Mouse (Mus musculus) cerebellum, adult (tissue): ENCODE measurements around the gene Hibch.
"Not testable (repeated sequence)": the region's sequence is repeated elsewhere in the genome, so short reads cannot be mapped to it uniquely, and the experiment has no call there.

Experiments used
- ATAC-seq: cut with Nextera tagmentation; 2 replicates; pipeline ENCODE4 v1.9.2; 2017; ENCODE audit warnings: mild to moderate bottlenecking, moderate library complexity, mixed read lengths; ENCODE audit not compliant: insufficient number of reproducible peaks, low FRiP score, low TSS enrichment

Gene Hibch

DNA sequence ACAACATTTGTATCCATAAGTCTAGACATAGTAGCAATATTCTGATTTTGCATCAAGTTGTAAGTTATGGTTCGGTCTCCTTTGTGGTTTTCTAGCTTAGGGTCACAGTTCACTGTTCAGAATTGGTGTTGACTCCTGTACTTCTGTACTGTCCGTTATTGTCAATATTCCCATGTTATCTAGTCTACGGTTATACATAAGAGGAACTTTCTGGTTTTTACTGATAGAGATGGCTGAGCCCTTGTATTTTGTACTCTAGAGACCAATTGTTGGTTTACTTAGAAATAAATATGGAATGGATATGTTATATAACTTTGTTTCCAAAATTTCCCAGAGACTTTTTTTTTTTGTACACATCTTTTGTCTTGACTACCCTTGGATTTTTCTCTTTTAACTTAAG, 21.3 kb downstream of the Hibch start:
- no peak for ATAC-seq

DNA sequence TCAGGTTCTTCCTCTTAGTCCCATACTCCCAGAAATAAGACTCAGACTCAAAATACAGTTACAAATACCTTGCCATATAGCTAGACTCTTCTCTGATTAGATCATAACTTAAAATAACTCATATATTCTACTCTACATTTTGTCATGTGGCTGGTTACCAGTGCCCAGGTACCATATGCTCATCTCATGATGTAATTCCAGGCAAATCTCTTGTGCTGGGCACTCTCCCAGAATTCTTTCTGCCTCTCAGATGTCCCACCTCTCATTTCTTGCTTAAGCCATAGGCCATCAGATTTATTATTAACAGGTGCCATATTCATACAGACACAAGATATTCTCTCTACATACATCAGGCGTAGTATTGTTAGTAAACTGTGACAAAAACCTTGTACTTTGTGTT, 23.1 kb downstream of the Hibch start:
- 0 out of 2 replicates have a peak, but pooled peaks have one; percentile 36 for ATAC-seq

DNA sequence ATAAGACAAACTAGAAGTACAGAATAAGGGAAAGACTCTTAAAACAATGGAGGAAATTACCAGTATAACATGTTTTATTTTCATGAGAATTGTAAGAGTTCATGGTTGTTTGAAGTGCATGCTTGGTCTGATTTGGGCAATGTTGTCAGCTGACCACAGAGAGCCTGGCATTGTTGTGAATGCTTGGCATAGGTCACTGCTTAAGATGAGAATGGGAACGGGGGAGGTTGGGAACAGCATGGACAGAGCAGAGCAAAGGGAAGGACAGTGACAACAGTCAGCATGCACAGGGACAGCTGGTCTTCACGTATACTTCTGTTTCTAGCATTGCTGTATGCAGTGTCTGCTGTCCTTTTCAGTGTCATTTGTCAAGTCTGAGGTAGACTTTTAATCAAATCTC, 39.5 kb downstream of the Hibch start:
- peak; percentile 58; the same call in 1 of the 2 replicates for ATAC-seq

DNA sequence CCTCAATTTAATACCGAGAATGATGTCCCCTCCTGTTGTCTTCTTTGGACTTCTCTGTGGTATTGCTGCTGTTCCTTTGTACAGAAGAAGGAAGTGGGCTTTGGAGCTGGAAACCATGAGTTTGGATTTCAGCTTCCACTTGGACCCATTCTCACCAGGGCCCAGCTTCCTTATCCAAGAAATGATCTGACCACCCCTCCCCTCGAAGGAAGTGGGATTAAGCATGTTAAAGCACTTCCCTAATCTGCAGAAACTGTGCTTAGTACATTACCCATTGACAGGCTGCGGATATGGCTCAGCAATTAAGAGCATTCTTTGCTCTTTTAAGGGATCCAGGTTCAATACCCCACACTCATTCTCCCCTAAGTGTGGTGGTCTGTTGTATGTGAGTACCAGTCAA, 65.1 kb downstream of the Hibch start:
- ATAC-seq = no peak

DNA sequence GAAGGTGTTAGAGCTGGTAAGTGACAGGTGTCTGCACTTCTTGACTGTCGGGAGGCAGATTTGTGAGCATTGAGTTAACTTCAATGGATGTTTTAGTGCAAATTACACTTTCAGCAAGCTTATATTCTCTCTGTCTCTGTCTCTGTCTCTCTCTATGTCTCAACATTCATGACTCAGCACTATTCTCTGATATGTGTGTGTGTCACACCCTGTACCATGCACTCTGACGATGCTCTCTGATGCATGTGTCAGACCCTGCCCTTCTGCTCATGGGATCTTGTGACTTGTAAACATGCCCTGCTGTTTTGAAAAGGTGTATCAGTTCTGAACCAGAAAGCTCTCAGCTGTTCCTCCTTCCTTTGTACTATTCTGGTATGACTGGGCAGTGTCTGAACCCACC, 71.9 kb downstream of the Hibch start:
- no peak for ATAC-seq

DNA sequence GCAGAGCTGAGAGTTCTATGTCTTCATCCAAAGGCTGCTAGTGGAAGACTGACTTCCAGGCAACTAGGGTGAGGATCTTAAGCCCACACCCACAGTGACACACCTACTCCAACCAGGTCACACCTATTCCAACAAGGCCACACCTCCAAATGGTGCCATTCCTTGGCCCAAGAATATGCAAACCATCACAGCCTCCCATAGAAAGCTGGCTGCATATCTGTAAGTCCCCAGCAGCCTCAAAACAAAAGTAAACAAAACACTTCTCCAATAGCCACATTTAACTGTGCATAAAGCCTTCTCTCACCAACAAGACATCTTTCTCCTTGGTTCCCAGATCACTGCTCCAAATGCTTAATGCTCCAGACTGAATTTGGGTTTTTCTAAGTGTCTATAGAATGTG, 74.2 kb downstream of the Hibch start:
- not testable (repeated sequence) for ATAC-seq

DNA sequence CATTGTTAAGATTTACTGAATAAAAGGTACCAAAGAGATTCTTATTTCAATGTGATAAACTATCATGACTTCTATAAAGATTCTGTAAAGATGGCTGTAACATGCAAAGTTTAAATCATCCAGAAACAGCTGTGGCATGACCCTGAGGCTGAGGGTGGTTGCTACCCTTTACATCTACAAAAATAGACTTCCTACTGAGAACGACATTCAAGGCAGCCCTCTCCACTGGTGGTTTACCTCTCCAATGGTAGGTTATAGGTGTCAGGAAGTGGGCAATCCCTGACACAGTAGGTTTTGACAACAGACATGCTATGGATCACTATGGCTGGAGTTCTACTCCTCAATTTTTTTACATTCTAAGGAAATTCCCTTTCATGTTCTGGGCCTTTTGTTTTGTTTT, 79.8 kb downstream of the Hibch start:
- not testable (repeated sequence) for ATAC-seq

DNA sequence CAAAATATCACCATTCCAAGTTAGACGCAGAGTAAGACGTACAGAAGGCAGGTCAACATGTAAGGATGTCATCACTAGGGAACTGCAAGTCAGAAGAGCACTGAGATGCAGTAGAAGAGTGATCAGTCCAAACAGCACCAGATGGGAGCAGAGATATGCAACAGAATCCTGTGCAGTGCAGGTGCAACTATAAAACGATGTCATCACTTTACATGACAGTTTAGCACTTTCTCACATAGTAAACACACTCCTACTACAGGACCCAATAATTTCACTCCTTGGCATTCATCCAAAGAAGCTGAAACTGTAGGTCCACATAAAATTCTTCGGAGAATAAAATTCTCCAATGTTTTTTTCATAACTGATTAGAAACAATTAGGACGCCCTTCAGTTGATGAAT, 89.8 kb downstream of the Hibch start:
- peak; percentile 26; the same call in 1 of the 2 replicates for ATAC-seq

DNA sequence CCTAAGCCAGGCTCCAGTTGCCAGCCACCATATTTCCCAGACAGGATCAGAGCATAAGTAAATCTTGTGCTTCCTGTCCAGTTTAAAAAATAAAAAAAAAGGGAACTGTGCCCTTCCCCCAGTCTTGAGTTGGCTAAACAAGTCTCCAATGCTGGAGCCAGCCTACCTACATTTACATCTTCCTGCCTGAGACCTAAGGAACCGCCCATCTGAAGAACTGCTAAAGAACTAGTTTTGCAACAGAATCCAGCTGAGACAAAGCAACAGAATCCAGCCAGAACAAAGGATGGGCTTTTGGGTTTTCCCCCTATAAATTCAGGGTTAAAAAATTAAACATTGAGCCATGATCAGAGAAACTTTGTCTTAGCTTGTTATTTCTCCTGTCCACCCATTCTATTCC, 94.3 kb downstream of the Hibch start:
- ATAC-seq = no peak

DNA sequence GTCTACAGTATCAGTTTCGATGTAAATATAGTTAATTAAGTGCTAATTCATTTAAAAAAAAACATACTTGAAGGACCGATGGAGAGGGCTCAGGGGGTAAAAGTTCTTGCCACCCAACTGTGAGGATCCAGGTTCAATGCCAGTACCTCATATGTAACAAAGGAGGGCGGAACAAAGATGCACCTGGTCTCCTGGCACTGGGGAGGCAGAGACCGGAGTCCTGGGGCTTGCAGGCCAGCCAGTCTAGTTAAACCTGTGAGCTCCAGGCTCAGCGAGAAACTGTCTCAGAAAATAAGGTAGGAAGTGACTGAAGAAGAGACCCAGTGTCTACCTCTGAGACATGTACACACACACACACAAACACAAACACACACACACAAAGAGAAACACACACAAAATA, 103.2 kb downstream of the Hibch start:
- peak; percentile 69 for ATAC-seq

DNA sequence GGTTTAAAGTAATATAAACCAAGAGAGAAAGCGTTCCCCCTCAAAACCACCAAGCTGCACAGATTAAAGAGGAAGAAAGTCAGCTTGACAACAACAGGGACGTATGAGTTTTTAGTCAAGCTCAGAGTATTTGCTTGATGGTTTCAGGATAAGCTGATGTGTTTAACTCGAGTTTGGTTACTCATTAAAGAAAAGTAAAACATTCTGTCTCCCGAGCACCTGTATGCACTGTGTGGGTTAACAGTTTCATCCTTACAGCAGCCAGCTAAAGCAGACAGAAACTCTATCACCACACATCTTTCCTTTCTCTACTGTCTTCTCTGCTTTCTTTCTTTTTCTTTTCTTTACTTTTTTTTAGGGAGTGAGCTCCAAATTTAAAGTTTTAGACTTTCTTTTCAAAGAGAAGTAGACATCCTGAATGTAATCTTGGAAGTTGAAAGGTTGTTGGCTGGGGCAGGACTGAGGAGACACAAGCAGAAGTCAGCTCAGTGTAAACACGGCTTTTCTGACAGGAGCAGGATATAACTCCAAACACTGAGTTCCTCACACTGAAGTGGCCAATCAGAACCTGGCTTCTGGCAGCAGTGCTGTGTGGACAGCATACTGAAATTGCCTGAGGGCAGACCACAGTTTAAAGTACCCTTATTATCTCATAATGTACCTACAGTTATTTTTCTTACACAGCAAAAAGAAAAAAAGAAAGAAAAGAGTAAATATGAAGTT, 106.6 kb downstream of the Hibch start:
- 0 out of 2 replicates have a peak, but pooled peaks have one; percentile 33 for ATAC-seq

DNA sequence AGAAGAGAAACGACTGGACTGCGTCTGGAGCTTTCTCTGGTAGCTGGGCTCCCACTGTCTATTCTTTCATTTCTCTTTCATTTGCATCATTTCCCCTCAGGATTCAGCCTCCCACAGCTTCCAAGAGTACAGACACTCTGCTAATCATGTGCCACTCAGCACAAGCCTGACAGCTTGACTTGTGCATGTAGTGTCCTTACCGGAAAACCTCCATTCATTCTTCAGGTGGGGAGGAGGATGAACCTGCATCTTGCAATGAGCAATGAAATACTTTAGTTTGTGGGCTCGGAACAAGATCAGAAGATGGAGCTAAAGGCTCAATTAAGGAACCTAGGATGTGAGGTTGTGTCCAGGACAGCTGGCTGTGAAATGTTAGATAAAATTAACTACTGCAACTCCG, 107.4 kb downstream of the Hibch start:
- peak; percentile 22 for ATAC-seq

DNA sequence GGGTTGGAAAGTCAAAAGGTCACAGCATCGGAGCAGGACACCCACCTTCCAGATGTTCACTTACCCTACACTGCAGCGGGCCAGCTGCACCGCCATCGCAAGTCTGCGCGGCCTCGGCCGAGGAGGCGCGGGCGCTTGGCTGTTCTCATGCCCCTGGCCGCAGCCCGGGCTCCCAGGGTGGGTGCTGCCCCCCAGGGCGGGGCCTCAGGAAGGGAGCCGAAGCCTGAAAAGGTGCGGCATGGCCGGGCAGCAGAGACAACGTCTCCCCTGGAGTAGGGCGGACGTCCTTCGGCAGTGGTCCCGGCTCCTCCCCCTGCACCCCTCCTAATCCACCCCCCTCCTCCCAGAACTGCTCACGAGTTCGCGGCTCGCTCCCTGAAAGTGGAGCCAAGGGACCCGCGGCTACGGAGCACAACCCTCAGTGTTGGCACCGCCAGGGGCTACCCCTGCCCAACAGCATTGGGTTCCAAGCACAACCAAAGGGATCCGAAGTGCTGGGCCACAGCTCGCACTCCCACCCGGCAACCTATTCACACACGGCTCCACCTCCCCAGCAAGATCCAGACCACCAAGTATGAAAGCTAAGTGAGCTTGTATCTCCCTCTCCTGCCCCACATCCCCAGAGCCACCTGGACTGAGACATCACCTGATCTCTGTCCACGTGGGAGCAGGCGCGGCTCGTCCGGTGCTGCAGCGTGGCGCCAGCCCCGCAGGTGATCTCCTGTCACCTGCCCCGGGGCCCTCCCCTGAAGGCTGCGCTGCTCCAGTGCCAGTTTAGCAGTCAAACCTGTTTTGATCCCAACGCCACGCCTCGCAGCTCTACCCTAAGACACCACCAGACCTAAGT, 108.0 kb downstream of the Hibch start:
- peak; percentile 77 for ATAC-seq

DNA sequence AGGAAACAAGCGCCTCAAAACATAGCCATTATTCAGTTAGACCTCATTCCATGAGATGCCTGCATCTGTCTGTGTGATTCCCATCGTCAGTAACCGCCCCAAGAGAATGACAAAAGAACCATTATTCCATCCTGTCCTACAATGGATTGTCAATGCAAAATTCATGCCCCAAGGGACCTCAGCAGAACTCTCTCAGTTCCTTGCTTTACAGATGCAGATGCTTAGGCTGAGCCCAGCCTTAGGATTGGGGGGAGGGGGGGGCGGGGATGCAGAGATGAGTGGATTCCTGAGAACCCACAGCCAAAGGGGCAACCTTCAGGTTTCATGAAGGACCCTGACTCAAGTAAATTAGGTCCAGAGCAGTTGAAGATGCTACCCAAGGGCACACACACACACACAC, 108.8 kb downstream of the Hibch start:
- ATAC-seq = no peak

DNA sequence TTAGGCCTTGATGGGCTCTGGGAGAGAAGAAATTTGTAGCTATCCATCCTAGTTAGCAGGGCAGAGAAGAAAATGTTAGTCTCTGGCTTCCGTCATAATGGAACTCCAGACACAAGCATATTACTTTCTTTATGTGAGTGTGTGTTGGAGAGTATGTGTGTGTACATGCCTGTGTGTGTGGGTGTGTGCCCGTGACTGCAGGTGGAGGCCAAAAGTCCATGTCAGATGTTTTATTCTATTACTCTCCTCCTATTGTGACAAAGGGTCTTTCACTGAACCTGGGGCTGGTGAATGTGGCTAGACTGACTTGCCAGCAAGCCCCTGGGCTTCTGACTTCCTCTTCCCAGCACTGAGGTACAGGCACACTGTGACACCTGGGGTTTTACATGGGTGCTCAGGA, 109.7 kb downstream of the Hibch start:
- ATAC-seq = no peak

DNA sequence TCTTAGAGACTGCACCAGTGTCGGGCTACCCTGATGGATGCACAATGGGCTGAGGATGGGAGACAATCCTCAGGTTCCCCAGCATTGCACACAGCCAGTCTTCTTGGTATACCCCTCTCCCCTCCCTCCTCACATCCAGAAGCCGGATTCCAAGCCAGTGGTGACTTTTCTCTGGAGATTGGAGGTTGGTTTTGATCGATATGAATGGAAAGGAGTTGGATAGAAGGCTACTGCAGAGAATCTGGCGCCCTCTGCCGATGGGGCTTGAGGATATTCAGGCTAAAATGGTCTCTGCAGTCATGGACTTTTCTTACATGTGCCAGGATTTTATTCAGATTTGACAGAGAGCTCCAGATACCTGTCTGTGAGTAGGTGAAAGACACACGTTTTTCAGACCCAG, 110.4 kb downstream of the Hibch start:
- no peak for ATAC-seq

DNA sequence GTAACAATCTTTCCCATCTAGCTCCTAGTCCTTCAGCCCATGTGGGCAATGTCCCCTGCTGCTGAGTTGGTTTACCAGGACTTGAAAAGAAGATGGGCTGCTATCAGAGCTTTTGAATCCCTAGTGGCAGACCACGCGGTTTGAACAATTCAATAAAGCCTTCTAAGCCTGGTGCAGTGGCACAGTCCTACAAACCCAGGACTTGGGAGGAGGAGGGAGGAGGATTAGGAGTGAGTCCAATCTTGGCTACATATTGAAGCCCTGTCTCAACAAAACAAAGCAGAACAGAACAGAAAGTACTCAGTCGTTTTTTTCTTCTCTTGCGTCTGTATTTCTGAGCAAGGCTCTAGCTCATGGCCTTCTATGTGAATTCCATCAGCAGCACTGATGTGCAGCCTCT, 112.0 kb downstream of the Hibch start:
- no peak for ATAC-seq

DNA sequence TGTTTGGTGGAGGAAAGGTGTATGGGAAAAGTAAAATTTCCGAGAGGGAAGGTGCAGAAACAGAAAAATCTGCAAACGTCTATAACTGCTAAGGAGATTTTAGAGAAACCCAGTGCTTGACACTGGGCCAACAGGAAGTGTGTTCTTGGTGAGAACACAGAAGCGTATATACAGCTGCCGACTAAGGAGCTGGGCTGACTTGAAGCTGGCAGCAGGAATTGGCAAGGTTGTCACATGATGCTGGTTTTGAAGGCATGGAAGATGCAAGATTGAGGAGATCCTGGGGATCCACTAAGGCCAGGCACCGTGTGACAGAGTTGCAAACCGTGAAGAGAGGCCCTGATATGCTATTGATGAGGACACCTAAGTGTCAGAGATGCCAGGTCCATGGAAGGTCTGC, 115.5 kb downstream of the Hibch start:
- no peak for ATAC-seq

DNA sequence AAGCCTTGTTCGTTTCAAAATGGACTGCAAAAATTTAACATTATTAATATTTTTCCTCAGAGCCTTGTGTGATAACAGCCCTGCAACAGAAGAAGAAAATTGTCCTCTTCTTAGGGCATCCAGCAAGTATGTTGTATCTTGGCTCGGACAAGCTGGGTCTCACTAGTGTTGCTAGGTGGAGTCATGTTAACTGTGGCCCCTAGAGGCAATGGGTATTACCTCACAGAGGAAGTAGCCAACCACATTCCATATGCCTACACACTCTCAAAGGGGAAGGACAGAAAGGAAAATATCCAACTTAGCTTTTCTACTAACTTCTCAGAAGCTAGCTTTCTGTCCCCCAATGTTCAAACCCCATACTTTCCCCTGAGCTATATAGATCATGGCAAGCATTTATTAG, 118.4 kb downstream of the Hibch start:
- no peak for ATAC-seq

DNA sequence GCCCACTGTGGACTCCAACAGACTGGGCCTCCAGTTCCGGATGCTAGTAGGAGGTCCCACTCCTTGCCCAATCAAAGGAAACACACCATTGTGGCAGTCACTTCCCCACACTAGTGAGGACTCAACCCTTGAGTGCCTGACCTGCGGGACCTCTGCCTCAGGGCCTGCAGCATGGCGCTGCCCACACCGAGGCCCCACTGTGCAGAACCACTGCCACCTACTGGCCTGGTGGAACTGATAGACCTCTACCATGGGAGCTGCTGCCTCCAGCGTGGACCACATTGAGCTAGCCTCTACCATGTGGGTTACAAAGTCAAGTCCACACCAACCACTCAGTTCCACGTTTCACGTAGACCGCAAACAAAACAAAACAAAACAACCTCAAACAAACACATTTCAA, 119.9 kb downstream of the Hibch start:
- no peak for ATAC-seq
